Mouse (Mus musculus): ENCODE results near the gene Has3.

GRCm38 (mm10) chr8:106933506-106934143 is 63.6 kb downstream of the Has3 start:
- TF ChIP-seq POLR2A (IDR thresholded peaks at IDR 0.05; ENCODE audit: control insufficient read depth, extremely low read depth, insufficient read depth, low read length, poor library complexity) (no peak), CTCF (IDR thresholded peaks at IDR 0.05; ENCODE audit: borderline replicate concordance, control insufficient read depth, extremely low read depth, insufficient read depth, low read length, poor library complexity) (no peak)

All from thymus, adult 2 months (tissue).